Mouse (Mus musculus): Measurements from ENCODE around the gene Aldh1b1. TPM values are rescaled to one million over a fixed set of nuclear protein-coding genes. Genes with fewer than 3 reads are reported as not detected.

The Aldh1b1 gene
- total and polyA plus RNA-seq, 2 experiments from 2014 or later: 37.1 to 57.6 TPM

DNA sequence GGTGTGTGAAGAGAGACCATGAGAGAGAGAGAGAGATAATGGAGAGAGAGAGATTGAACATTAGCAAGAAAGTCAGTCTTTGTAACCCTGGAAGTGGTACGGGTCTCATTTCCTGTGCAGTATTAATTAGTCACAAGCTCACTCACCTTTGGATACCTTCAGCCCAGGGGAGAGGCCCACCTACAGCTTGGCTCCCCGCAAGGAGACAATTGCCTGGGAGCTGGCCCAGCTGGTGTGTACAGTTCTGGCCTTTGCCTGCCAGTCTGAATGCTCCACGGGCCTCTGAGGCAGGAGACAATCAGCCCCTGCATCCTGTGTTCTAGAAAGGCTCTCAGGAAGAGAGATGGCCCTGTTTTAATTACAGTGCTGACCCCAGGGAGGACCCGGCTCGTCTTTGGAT lies 40.9 kb upstream of the Aldh1b1 start:
- H3K9me3 ChIP-seq (ENCODE audit: low read length): no peaks in the 10 kb centered on the region
- WGBS: 44% methylated on average over 5 of the region's 5 CpGs
- H3K9ac ChIP-seq: no peak overlapping the region
- peaks cover 18% of the 10 kb centered on the region for H3K4me1 ChIP-seq (ENCODE audit: insufficient read depth)
- no peak for ATAC-seq
- no peaks in the 10 kb centered on the region for H3K36me3 ChIP-seq (ENCODE audit: insufficient read depth)
- DNase-seq: no peak
- TF ChIP-seq CTCF (IDR thresholded peaks at IDR 0.05; ENCODE audit: low read depth): no peak
- H3K27ac ChIP-seq (ENCODE audit: low read depth, low read length): no peak overlapping the region
- H3K27me3 ChIP-seq (ENCODE audit: insufficient read depth, low read length): no peaks in the 10 kb centered on the region
- H3K4me2 ChIP-seq (ENCODE audit: low read depth): no peak overlapping the region
- no peak overlapping the region for H3K4me3 ChIP-seq (ENCODE audit: low read depth, low read length)

DNA sequence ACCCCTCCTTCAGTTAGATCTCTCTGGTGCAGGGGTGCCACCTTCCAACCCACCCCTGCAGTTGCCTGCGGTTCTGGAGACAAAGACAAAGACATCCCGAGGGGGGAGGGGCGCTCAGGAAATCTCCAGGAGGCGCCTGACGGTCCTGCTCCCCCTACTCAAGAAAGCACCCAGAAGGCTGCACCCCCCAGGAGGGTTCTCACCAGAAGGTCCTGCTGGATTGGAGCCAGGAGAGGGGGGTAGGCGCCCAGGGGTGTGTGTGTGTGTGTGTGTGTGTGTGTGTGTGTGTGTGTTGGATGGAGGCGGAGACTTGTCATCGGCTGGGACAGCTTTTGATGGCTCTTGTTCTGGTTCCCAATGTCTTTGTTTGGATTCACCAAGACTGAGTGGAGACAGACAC lies 39.4 kb upstream of the Aldh1b1 start:
- no peaks in the 10 kb centered on the region for H3K27me3 ChIP-seq (ENCODE audit: insufficient read depth, low read length)
- TF ChIP-seq CTCF (IDR thresholded peaks at IDR 0.05; ENCODE audit: low read depth): no peak
- peak overlapping the region; percentile 40; the same call in 1 of the 2 replicates for H3K27ac ChIP-seq (ENCODE audit: low read depth, low read length)

GRCm38 (mm10) chr4:45762600-45762999 lies 36.2 kb upstream of the Aldh1b1 start:
- ATAC-seq: no peak
- H3K27me3 ChIP-seq (ENCODE audit: insufficient read depth, low read length): no peaks in the 10 kb centered on the region

More for the DNA sequence above, 39.4 kb upstream of the Aldh1b1 start:
- DNase-seq: no peak
- H3K36me3 ChIP-seq (ENCODE audit: insufficient read depth): no peaks in the 10 kb centered on the region
- peaks cover 22% of the 10 kb centered on the region for H3K4me1 ChIP-seq (ENCODE audit: insufficient read depth)
- no peaks in the 10 kb centered on the region for H3K9me3 ChIP-seq (ENCODE audit: low read length)
- no peak overlapping the region for H3K9ac ChIP-seq
- 44% methylated on average over 8 of the region's 8 CpGs for WGBS
- no peak for ATAC-seq
- no peak overlapping the region for H3K4me2 ChIP-seq (ENCODE audit: low read depth)
- H3K4me3 ChIP-seq (ENCODE audit: low read depth, low read length): no peak overlapping the region

DNA sequence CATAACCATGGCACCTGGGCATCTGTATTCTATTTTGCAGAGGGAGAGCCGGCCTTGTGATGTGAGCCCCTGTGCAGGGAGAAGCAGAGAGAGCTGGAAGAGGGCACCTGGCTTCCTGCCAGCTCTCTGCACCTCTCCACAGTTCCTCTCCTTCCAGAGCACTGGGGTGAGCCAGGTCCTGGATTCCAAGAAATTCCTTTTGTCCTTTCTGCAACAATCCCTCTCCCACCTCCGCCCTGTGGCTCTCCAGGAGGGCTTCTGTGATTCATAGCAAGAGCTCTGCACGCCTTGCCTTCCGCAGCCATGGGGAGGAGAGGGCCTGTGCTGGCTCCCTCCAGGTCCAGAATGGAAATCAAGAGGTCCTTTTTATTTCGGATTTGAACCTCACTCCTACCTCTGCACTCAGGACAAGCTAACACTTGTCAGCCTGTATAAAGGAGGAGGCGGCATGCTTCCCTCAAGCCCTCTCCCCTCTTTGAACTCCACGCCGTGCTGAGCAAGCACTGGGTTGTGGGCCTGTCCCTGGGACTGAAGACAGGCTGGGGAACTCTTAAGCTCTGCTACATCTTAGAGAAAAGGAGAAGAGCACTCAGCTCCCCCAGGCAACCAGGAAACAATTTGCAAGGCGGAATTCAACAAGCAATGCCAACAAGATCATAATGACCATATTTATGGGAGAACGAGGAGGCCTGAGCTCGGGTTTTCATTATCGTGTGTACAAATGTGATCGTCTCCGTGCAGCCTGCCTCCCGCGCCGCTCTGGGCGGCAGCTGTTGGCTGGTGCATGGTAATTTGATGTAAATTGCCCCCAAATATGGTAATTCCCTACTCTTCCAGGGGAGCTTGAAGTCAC lies 35.3 kb upstream of the Aldh1b1 start:
- ATAC-seq (peak; percentile 79), DNase-seq (peak; percentile 73)
- Histone ChIP-seq H3K9me3 (ENCODE audit: low read length) (no peaks in the 10 kb centered on the region), H3K27ac (ENCODE audit: low read depth, low read length) (peak overlapping the region; percentile 79), H3K27me3 (ENCODE audit: insufficient read depth, low read length) (no peaks in the 10 kb centered on the region), H3K4me1 (ENCODE audit: insufficient read depth) (peaks cover 34% of the 10 kb centered on the region), H3K4me3 (ENCODE audit: low read depth, low read length) (no peak overlapping the region), H3K9ac (no peak overlapping the region), H3K4me2 (ENCODE audit: low read depth) (peak overlapping the region; percentile 23), H3K36me3 (ENCODE audit: insufficient read depth) (no peaks in the 10 kb centered on the region)
- TF ChIP-seq CTCF (IDR thresholded peaks at IDR 0.05; ENCODE audit: low read depth): no peak
- WGBS: 10% methylated on average over 18 of the region's 18 CpGs

More at GRCm38 (mm10) chr4:45762600-45762999, 36.2 kb upstream of the Aldh1b1 start:
- no peak for DNase-seq
- Histone ChIP-seq H3K4me2 (ENCODE audit: low read depth) (no peak overlapping the region), H3K27ac (ENCODE audit: low read depth, low read length) (peak overlapping the region; percentile 79; the same call in 1 of the 2 replicates), H3K36me3 (ENCODE audit: insufficient read depth) (no peaks in the 10 kb centered on the region), H3K4me3 (ENCODE audit: low read depth, low read length) (no peak overlapping the region), H3K4me1 (ENCODE audit: insufficient read depth) (peaks cover 30% of the 10 kb centered on the region), H3K9ac (no peak overlapping the region), H3K9me3 (ENCODE audit: low read length) (no peaks in the 10 kb centered on the region)
- no peak for TF ChIP-seq CTCF (IDR thresholded peaks at IDR 0.05; ENCODE audit: low read depth)
- 81% methylated on average over 4 of the region's 4 CpGs for WGBS

DNA sequence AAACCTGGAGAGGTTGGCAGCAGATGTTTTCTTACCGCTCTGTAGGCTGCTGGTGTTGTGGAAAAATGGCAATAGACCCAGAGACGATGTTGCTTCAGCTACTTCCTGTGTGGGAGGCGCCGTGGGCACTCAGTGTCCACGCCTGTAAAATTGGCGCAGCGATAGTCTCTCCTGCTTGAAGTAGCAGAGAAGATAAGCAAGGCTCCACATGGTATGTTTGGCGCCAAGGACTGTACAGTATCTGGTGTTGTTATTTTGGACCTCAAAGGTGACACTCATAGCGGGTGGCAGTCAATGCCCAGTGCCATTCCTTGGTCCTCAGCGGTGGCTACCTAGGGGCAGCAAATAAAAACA lies 34.7 kb upstream of the Aldh1b1 start:
- no peak overlapping the region for H3K4me3 ChIP-seq (ENCODE audit: low read depth, low read length)
- H3K4me1 ChIP-seq (ENCODE audit: insufficient read depth): peaks cover 34% of the 10 kb centered on the region
- H3K4me2 ChIP-seq (ENCODE audit: low read depth): peak overlapping the region; percentile 23
- no peaks in the 10 kb centered on the region for H3K27me3 ChIP-seq (ENCODE audit: insufficient read depth, low read length)
- TF ChIP-seq CTCF (IDR thresholded peaks at IDR 0.05; ENCODE audit: low read depth): no peak
- no peak overlapping the region for H3K9ac ChIP-seq
- H3K27ac ChIP-seq (ENCODE audit: low read depth, low read length): peak overlapping the region; percentile 79
- no peaks in the 10 kb centered on the region for H3K9me3 ChIP-seq (ENCODE audit: low read length)
- ATAC-seq (no peak), DNase-seq (no peak)
- no peaks in the 10 kb centered on the region for H3K36me3 ChIP-seq (ENCODE audit: insufficient read depth)
- 23% methylated on average over 10 of the region's 10 CpGs for WGBS

DNA sequence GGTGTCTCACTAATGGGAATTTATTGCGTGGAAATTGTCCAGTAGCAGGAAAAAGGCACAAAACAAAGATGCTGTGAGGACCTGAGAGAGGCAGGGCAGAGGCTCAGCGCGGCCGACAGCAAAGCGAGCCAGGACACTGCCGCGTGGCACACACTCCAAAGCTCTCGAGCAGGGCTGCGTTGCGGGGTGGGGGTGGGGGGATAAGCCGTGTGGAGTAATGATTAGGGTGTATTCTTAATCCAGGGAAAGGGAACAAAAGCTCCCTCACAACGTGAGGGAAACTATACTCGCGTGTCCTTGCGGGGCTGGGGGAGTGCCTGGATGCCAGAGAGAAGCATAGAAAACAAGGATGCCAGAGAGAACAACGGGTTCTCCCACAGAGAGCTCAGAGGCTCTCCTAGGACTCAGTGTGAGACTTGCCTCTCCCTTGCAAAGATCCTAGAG lies 33.7 kb upstream of the Aldh1b1 start:
- DNase-seq: no peak
- no peaks in the 10 kb centered on the region for H3K36me3 ChIP-seq (ENCODE audit: insufficient read depth)
- H3K9me3 ChIP-seq (ENCODE audit: low read length): no peaks in the 10 kb centered on the region
- peak overlapping the region; percentile 37 for H3K4me2 ChIP-seq (ENCODE audit: low read depth)
- peaks cover 34% of the 10 kb centered on the region for H3K4me1 ChIP-seq (ENCODE audit: insufficient read depth)
- no peak overlapping the region for H3K4me3 ChIP-seq (ENCODE audit: low read depth, low read length)
- H3K27me3 ChIP-seq (ENCODE audit: insufficient read depth, low read length): no peaks in the 10 kb centered on the region
- WGBS: 1% methylated on average over 16 of the region's 16 CpGs
- H3K27ac ChIP-seq (ENCODE audit: low read depth, low read length): peak overlapping the region; percentile 16; the same call in 1 of the 2 replicates
- peak; percentile 25; the same call in 1 of the 2 replicates for ATAC-seq
- TF ChIP-seq CTCF (IDR thresholded peaks at IDR 0.05; ENCODE audit: low read depth): no peak
- peak overlapping the region; percentile 45 for H3K9ac ChIP-seq

GRCm38 (mm10) chr4:45765565-45766201 lies 33.1 kb upstream of the Aldh1b1 start:
- TF ChIP-seq CTCF (IDR thresholded peaks at IDR 0.05; ENCODE audit: low read depth): no peak
- Histone ChIP-seq H3K27ac (ENCODE audit: low read depth, low read length) (peak overlapping the region; percentile 16; the same call in 1 of the 2 replicates), H3K9ac (peak overlapping the region; percentile 45), H3K27me3 (ENCODE audit: insufficient read depth, low read length) (no peaks in the 10 kb centered on the region), H3K9me3 (ENCODE audit: low read length) (no peaks in the 10 kb centered on the region), H3K4me3 (ENCODE audit: low read depth, low read length) (no peak overlapping the region), H3K4me1 (ENCODE audit: insufficient read depth) (peaks cover 39% of the 10 kb centered on the region), H3K4me2 (ENCODE audit: low read depth) (peak overlapping the region; percentile 37), H3K36me3 (ENCODE audit: insufficient read depth) (no peaks in the 10 kb centered on the region)
- WGBS: 4% methylated on average over 14 of the region's 18 CpGs
- DNase-seq (no peak), ATAC-seq (0 out of 2 replicates have a peak, but pooled peaks have one; percentile 4)

Measured in forebrain, postnatal 0 days (tissue).